Mouse (Mus musculus) CH12.LX (cell line): ENCODE data around the gene Zfp108. TPM values are rescaled to one million over a fixed set of nuclear protein-coding genes. Genes with fewer than 3 reads are reported as not detected.

Experiments
- DNase-seq: peaks from one replicate; pipeline ENCODE4 v3.0.0-alpha.2; 2013; ENCODE audit errors: extremely low read depth
- H3K27ac ChIP-seq: 2 replicates; pipeline ENCODE4 v1.5.1; 2012; ENCODE audit warnings: low read depth, mild to moderate bottlenecking, control low read depth, moderate library complexity; ENCODE audit not compliant: insufficient read depth
- H3K27me3 ChIP-seq: replicated peaks from 2 replicates; pipeline ENCODE3; 2012; ENCODE audit warnings: inconsistent platforms
- H3K36me3 ChIP-seq, 2 experiments: replicated peaks in 1 of 2; 2 replicates each; pipeline versions ENCODE3 to v1.6.1; 2012; ENCODE audit warnings: inconsistent platforms in 1 of 2, low read length in 1 of 2, mild to moderate bottlenecking in 1 of 2, mixed read lengths in 1 of 2, moderate library complexity in 1 of 2; ENCODE audit not compliant: control insufficient read depth in 1 of 2, insufficient read depth in 1 of 2
- H3K4me1 ChIP-seq, 2 experiments: 2 replicates each; pipeline ENCODE4 v1.6.1; 2012; ENCODE audit warnings: inconsistent platforms in 1 of 2, moderate library complexity in 1 of 2; ENCODE audit not compliant: insufficient read depth in 2 of 2, control insufficient read depth in 1 of 2
- H3K4me2 ChIP-seq: 2 replicates; pipeline ENCODE4 v1.6.1; 2012; ENCODE audit warnings: low read depth, mild to moderate bottlenecking, control low read depth; ENCODE audit not compliant: poor library complexity, insufficient read depth, severe bottlenecking
- H3K4me3 ChIP-seq, 3 experiments: fragments of 150-350 bp in 1 of 3; sonication (generic) in 1 of 3; replicated peaks in 1 of 3; 2 replicates each; pipeline versions ENCODE3 to v1.5.1; 2011 to 2012; ENCODE audit warnings: low read depth in 2 of 3, low read length in 2 of 3, mild to moderate bottlenecking in 2 of 3, moderate library complexity in 2 of 3, control low read depth in 1 of 3, improper control_type of control experiment in 1 of 3, inconsistent platforms in 1 of 3, mixed read lengths in 1 of 3; ENCODE audit not compliant: poor library complexity in 1 of 3
- H3K79me2 ChIP-seq: replicated peaks from 2 replicates; pipeline ENCODE4 v1.6.1; 2012; ENCODE audit warnings: mild to moderate bottlenecking, moderate library complexity; ENCODE audit not compliant: control insufficient read depth, poor library complexity, insufficient read depth, severe bottlenecking; ENCODE audit errors: extremely low read depth
- H3K9ac ChIP-seq: 2 replicates; pipeline ENCODE4 v1.6.1; 2012; ENCODE audit warnings: low read depth, mild to moderate bottlenecking, control low read depth, moderate library complexity; ENCODE audit not compliant: insufficient read depth
- H3K9me3 ChIP-seq: replicated peaks from 2 replicates; pipeline ENCODE3; 2012; ENCODE audit warnings: low read length, inconsistent platforms, mixed read lengths
- CHD2 ChIP-seq: IDR thresholded peaks from 2 replicates; pipeline ENCODE4 v1.6.1; 2011; ENCODE audit warnings: low read length, improper control_type of control experiment
- E2F4 ChIP-seq: IDR thresholded peaks from 2 replicates; pipeline ENCODE4 v1.6.1; 2011; ENCODE audit warnings: low read depth, low read length, improper control_type of control experiment; ENCODE audit not compliant: insufficient replicate concordance
- ELF1 ChIP-seq: IDR thresholded peaks from 2 replicates; pipeline ENCODE4 v1.6.1; 2014; ENCODE audit warnings: low read depth, mild to moderate bottlenecking, inconsistent platforms, low read length, improper control_type of control experiment
- EP300 ChIP-seq: IDR thresholded peaks from 2 replicates; pipeline ENCODE4 v1.6.1; 2011; ENCODE audit warnings: low read length, improper control_type of control experiment
- GABPA ChIP-seq: IDR thresholded peaks from 2 replicates; pipeline ENCODE4 v1.6.1; 2012; ENCODE audit warnings: low read depth, low read length, improper control_type of control experiment, inconsistent platforms; ENCODE audit not compliant: insufficient replicate concordance
- MEF2A ChIP-seq: IDR thresholded peaks from 2 replicates; pipeline ENCODE4 v1.6.1; 2014; ENCODE audit warnings: low read depth, mild to moderate bottlenecking, inconsistent platforms, low read length, improper control_type of control experiment, borderline replicate concordance
- MXI1 ChIP-seq: IDR thresholded peaks from 2 replicates; pipeline ENCODE4 v1.6.1; 2011; ENCODE audit warnings: mild to moderate bottlenecking, low read depth, low read length, improper control_type of control experiment
- POLR2AphosphoS2 ChIP-seq: IDR thresholded peaks from 2 replicates; pipeline ENCODE4 v1.6.1; 2011; ENCODE audit warnings: low read depth, low read length, improper control_type of control experiment
- TBP ChIP-seq: conservative IDR thresholded peaks from 2 replicates; pipeline ENCODE4 v1.6.1; 2011; ENCODE audit warnings: low read depth, low read length, improper control_type of control experiment
- TCF12 ChIP-seq: IDR thresholded peaks from 2 replicates; pipeline ENCODE4 v1.6.1; 2014; ENCODE audit warnings: low read depth, mild to moderate bottlenecking, inconsistent platforms, low read length, improper control_type of control experiment
- USF1 ChIP-seq: IDR thresholded peaks from 2 replicates; pipeline ENCODE4 v1.6.1; 2014; ENCODE audit warnings: low read depth, mild to moderate bottlenecking, inconsistent platforms, low read length, improper control_type of control experiment
- USF2 ChIP-seq: conservative IDR thresholded peaks from 2 replicates; pipeline ENCODE4 v1.6.1; 2011; ENCODE audit warnings: low read depth, low read length, improper control_type of control experiment
- ZKSCAN1 ChIP-seq: IDR thresholded peaks from 2 replicates; pipeline ENCODE4 v1.6.1; 2012; ENCODE audit warnings: low read depth, inconsistent platforms, low read length, improper control_type of control experiment, borderline replicate concordance
- ZMIZ1 ChIP-seq: IDR thresholded peaks from 2 replicates; pipeline ENCODE4 v1.6.1; 2012; ENCODE audit warnings: low read depth, mild to moderate bottlenecking, inconsistent platforms, low read length, improper control_type of control experiment
- ZNF384 ChIP-seq: IDR thresholded peaks from 2 replicates; pipeline ENCODE4 v1.6.1; 2012; ENCODE audit warnings: low read depth, low read length, improper control_type of control experiment, inconsistent platforms
- dilution Hi-C: fragments of 300-500 bp; cut with MboI; formaldehyde crosslinking; loops from 2 replicates; pipeline ENCODE4 v1.14.3; 2020; ENCODE audit warnings: low sequenced_read_pairs; ENCODE audit not compliant: extremely low pct_unique_long_range_greater_than_20kb, extremely low pct_ligation_motif_present
- in situ Hi-C: fragments of 300-500 bp; cut with MboI; formaldehyde crosslinking; loops from 3 replicates; pipeline ENCODE4 v1.14.3; 2019; ENCODE audit warnings: low sequenced_read_pairs, low pct_ligation_motif_present, low pct_unique_long_range_greater_than_20kb, mixed read lengths
- polyA plus RNA-seq: library from polyadenylated mRNA; unstranded; fragments of >175 nt; gene quantifications from 2 replicates; pipeline ENCODE4 v1.2.1, GENCODE M21; 2012; ENCODE audit warnings: low read depth; ENCODE audit not compliant: insufficient read length
- total RNA-seq, 2 experiments: library from RNA; depleted of rRNA; stranded (reverse); fragments of 300-350 nt in 1 of 2; fragments of >200 nt in 1 of 2; gene quantifications; 2 replicates each; pipeline ENCODE4 v1.2.3; 2012 to 2014

Gene Zfp108
- total and polyA plus RNA-seq, 3 experiments = not detected

DNA sequence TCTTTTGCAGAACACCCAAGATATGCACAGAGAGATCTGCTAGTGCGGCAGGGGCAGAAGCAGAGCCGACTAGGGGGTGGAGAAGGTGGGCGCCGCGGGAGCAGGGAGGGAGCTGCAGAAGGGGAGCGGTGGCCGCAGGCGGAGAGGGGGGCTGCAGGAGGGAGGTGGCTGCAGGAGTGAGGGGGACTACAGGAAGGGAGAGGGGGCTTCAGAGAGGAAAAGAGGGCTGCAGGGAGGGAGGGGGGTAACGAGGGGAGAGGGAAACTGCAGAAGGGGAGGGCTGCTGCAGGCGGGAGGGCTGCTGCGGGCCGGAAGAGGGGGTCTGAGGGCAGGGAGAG, 44.0 kb downstream of the Zfp108 start:
- peaks cover 9% of the 10 kb centered on the region for H3K9me3 ChIP-seq
- H3K4me3 ChIP-seq = no peak overlapping the region
- dilution Hi-C loops (no loop called here), in situ Hi-C loops (loop anchor here (10.0 kb wide), 1 partner anchor 144 kb away; no protein-coding TSS in a partner anchor)
- no peaks in the 10 kb centered on the region for H3K4me1 ChIP-seq
- H3K27me3 ChIP-seq = no peaks in the 10 kb centered on the region
- H3K36me3 ChIP-seq = peaks cover 19 to 60% of the 10 kb centered on the region in 2 experiments
- no peak for TF ChIP-seq MEF2A
- TF ChIP-seq POLR2AphosphoS2 = no peak
- no peak for TF ChIP-seq GABPA
- no peak for TF ChIP-seq CHD2
- TF ChIP-seq ZKSCAN1 = no peak
- no peak overlapping the region for H3K4me2 ChIP-seq
- no peak overlapping the region for H3K27ac ChIP-seq
- DNase-seq = no peak
- H3K9ac ChIP-seq = no peak overlapping the region
- H3K79me2 ChIP-seq = no peaks in the 10 kb centered on the region

DNA sequence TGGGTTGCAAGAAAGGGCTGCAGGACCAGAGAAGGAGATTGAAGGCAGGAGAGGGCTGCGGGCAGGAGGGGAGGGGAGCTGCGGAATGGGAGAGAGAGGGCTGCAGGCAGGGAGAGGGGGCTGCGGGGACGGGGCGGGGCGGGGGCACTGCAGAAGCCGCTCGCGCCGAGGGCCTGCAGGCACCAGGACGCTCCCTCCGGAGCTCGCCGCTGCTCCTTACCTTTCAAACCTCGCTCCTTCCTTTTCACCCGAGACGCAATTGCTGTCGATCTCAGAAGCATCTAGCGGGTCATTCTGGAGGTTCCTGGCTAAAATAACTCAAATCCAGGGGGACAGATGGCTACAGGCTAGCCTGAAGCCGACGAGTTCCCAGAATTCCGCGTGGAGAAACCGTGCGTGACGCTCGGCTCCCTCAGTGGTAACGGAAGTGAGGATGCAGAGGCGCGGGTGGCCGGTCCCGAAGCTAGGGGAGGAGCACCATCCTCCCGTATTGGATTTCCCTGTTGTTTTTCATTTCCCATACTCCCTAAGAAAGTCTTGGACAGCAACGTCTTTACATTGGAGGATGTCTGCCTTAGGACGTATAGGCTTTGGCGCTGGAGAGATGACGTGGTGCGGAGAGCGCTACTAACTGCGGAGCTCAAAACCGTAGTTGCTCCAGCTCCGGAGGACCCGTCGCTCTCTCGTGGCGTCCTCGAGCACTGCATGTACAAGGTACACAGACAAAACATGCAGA, 44.5 kb downstream of the Zfp108 start:
- TF ChIP-seq EP300 (no peak), GABPA (no peak), USF2 (no peak), ZMIZ1 (no peak), E2F4 (no peak), ELF1 (no peak), MXI1 (no peak), TBP (no peak), TCF12 (no peak), USF1 (no peak), ZNF384 (no peak), CHD2 (no peak)
- DNase-seq = no peak
- Histone ChIP-seq H3K79me2 (no peaks in the 10 kb centered on the region), H3K9me3 (peaks cover 9% of the 10 kb centered on the region), H3K36me3 (peaks cover 24 to 61% of the 10 kb centered on the region in 2 experiments), H3K4me3 (no peak overlapping the region), H3K4me1 (no peaks in the 10 kb centered on the region), H3K27me3 (no peaks in the 10 kb centered on the region), H3K27ac (no peak overlapping the region), H3K9ac (no peak overlapping the region), H3K4me2 (no peak overlapping the region)
- dilution Hi-C loops = no loop called here
- in situ Hi-C loops = loop anchor here (10.0 kb wide), 1 partner anchor 144 kb away; no protein-coding TSS in a partner anchor
